Mouse (Mus musculus): ENCODE measurements around the gene Mtf2. TPM values are rescaled to one million over a fixed set of nuclear protein-coding genes. Genes with fewer than 3 reads are reported as not detected.

Gene Mtf2
- polyA plus RNA-seq, 1 experiment from 2014 or later, result 141 TPM

Other genes starting within 250 kb of the Mtf2 start
- gene Ube2d2b, start 235.6 kb upstream of the Mtf2 start, polyA plus RNA-seq (2016; fragmentation: Nextera tagmentation; extraction: Ambion mirVana), result 0.13 and 0.51 TPM in 2 replicates
- gene Evi5, start 190.6 kb upstream of the Mtf2 start, polyA plus RNA-seq (2016; fragmentation: Nextera tagmentation; extraction: Ambion mirVana), result 51.5 and 55.3 TPM in 2 replicates
- gene Rpl5, start 165.2 kb upstream of the Mtf2 start, polyA plus RNA-seq (2016; fragmentation: Nextera tagmentation; extraction: Ambion mirVana), result 60.5 and 65.2 TPM in 2 replicates
- gene Fam69a, start 78.6 kb upstream of the Mtf2 start, polyA plus RNA-seq (2016; fragmentation: Nextera tagmentation; extraction: Ambion mirVana), result 24.6 and 28.3 TPM in 2 replicates
- gene Tmed5, start 66.9 kb downstream of the Mtf2 start, polyA plus RNA-seq (2016; fragmentation: Nextera tagmentation; extraction: Ambion mirVana), result 27.0 and 27.2 TPM in 2 replicates
- 8.5 and 9.5 TPM in 2 replicates for gene Ccdc18, start 67.2 kb downstream of the Mtf2 start, polyA plus RNA-seq (2016; fragmentation: Nextera tagmentation; extraction: Ambion mirVana)
- gene Dr1, start 203.2 kb downstream of the Mtf2 start, polyA plus RNA-seq (2016; fragmentation: Nextera tagmentation; extraction: Ambion mirVana), result 55.8 and 57.5 TPM in 2 replicates
- 8.0 and 8.2 TPM in 2 replicates for gene Pigg, start 246.9 kb downstream of the Mtf2 start, polyA plus RNA-seq (2016; fragmentation: Nextera tagmentation; extraction: Ambion mirVana)